ENCODE assay signal across 25 mouse cellular contexts in genomic region chr3:61068229-61068628, GRCm38 (mm10).
DNase-seq lines count a peak whose midpoint lies in the region; ATAC-seq and TF ChIP-seq lines count a peak whose summit lies in the region.
"Had no signal": no experiment of that assay in that cellular context is flagged by ENCODE, and none has a peak within 500 bp of the region (broad histone marks: within the 10 kb centered on the region; RNA-seq: fewer than 3 reads in every experiment).

No protein-coding gene starts in this region.

- no peaks in the 10 kb centered on the region for H3K4me1 ChIP-seq in liver, adult 2 months (ENCODE audit: control insufficient read depth, insufficient read depth, low read length)
- H3K4me1 ChIP-seq in liver, embryonic 11.5 days (replicated peaks; ENCODE audit: control insufficient read depth, insufficient read depth, low read length) = no peaks in the 10 kb centered on the region
- no peaks in the 10 kb centered on the region; the same call in 1 of the 2 replicates for H3K4me1 ChIP-seq in intestine, postnatal 0 days (replicated peaks; ENCODE audit: control insufficient read depth, insufficient read depth, low read length)
- H3K4me1 ChIP-seq: embryonic facial prominence, embryonic 10.5 days; embryonic facial prominence, embryonic 12.5 days; forebrain, embryonic 15.5 days had no signal

- DNase-seq in liver, adult 2 months (ENCODE audit: extremely low read depth, low read depth, low spot score) = peak; percentile 14
- no peak for DNase-seq in liver, embryonic 11.5 days (ENCODE audit: low spot score)
- DNase-seq in adrenal gland, adult 18-20 months (ENCODE audit: low spot score in 2 of 2) = no peak
- DNase-seq in gastrocnemius, adult 18-20 months (ENCODE audit: low spot score) = no peak
- no peak for DNase-seq in c-Kit-positive CD71-positive TER-119-positive erythroid progenitor cells, embryonic 14.5 days (ENCODE audit: low spot score)
- DNase-seq: adrenal gland, adult 2 months; adrenal gland, postnatal 10 days; adrenal gland, postnatal 25 days; B cell, adult 2 months; cerebellum, adult 11-12 months; cerebellum, adult 2 months; cerebellum, adult 9-10 months; cerebellum, postnatal 10 days; cerebellum, postnatal 25 days had no signal

- no peak overlapping the region for H3K27ac ChIP-seq in liver, adult 2 months (replicated peaks; ENCODE audit: insufficient read depth, low read depth, low read length)
- H3K27ac ChIP-seq in liver, embryonic 11.5 days (ENCODE audit: low read depth, low read length) = no peak overlapping the region
- H3K27ac ChIP-seq in intestine, postnatal 0 days (ENCODE audit: low read depth, low read length) = no peak overlapping the region
- H3K27ac ChIP-seq: embryonic facial prominence, embryonic 10.5 days; embryonic facial prominence, embryonic 12.5 days; forebrain, embryonic 13.5 days; forebrain, embryonic 15.5 days had no signal

- no peak for TF ChIP-seq POLR2A in liver, adult 2 months (IDR thresholded peaks at IDR 0.05; ENCODE audit: extremely low read depth, insufficient read depth, low read length)
- no peak for TF ChIP-seq POLR2A in myocyte (IDR thresholded peaks at IDR 0.05; ENCODE audit: insufficient read length, low read depth)

- TF ChIP-seq CTCF in liver, adult 2 months (IDR thresholded peaks at IDR 0.05; ENCODE audit: low read depth, low read length) = no peak
- no peak for TF ChIP-seq CTCF in intestine, postnatal 0 days (IDR thresholded peaks at IDR 0.05; ENCODE audit: low read depth)

- H3K9ac ChIP-seq in liver, adult 2 months (ENCODE audit: low read depth, low read length) = no peak overlapping the region
- no peak overlapping the region for H3K9ac ChIP-seq in liver, embryonic 11.5 days (ENCODE audit: low read depth, low read length)
- no peak overlapping the region for H3K9ac ChIP-seq in intestine, postnatal 0 days (ENCODE audit: low read depth, low read length)
- H3K9ac ChIP-seq: embryonic facial prominence, embryonic 12.5 days; forebrain, embryonic 13.5 days; forebrain, embryonic 15.5 days had no signal

- no peaks in the 10 kb centered on the region for H3K9me3 ChIP-seq in liver, embryonic 11.5 days (ENCODE audit: control insufficient read depth, low read length)
- H3K9me3 ChIP-seq in intestine, postnatal 0 days (ENCODE audit: control insufficient read depth) = no peaks in the 10 kb centered on the region
- H3K9me3 ChIP-seq: embryonic facial prominence, embryonic 10.5 days; embryonic facial prominence, embryonic 12.5 days; forebrain, embryonic 13.5 days; forebrain, embryonic 15.5 days; G1E had no signal

- ATAC-seq in liver, embryonic 11.5 days (replicated peaks; ENCODE audit: low FRiP score) = no peak
- ATAC-seq in intestine, postnatal 0 days = peak; percentile 83
- ATAC-seq: activated CD4-positive, CD25-positive, alpha-beta regulatory T cell, adult 4 months; CD4-positive, CD25-positive, alpha-beta regulatory T cell, adult 4 months; forebrain, embryonic 13.5 days; forebrain, embryonic 15.5 days; Patski had no signal

- no peak overlapping the region for H3K4me2 ChIP-seq in liver, embryonic 11.5 days
- H3K4me2 ChIP-seq in intestine, postnatal 0 days (replicated peaks; ENCODE audit: low read depth) = no peak overlapping the region
- no peak overlapping the region for H3K4me2 ChIP-seq in myocyte (ENCODE audit: low read depth)
- H3K4me2 ChIP-seq: embryonic facial prominence, embryonic 12.5 days; forebrain, embryonic 13.5 days; forebrain, embryonic 15.5 days had no signal

- no peaks in the 10 kb centered on the region for H3K36me3 ChIP-seq in liver, adult 2 months (ENCODE audit: control insufficient read depth, insufficient read depth, low read length)
- H3K36me3 ChIP-seq in liver, embryonic 11.5 days (ENCODE audit: control insufficient read depth, insufficient read depth, low read length) = no peaks in the 10 kb centered on the region
- no peaks in the 10 kb centered on the region for H3K36me3 ChIP-seq in intestine, postnatal 0 days (ENCODE audit: control insufficient read depth, insufficient read depth)
- no peaks in the 10 kb centered on the region for H3K36me3 ChIP-seq in myocyte (ENCODE audit: control insufficient read depth, insufficient read depth)
- H3K36me3 ChIP-seq: embryonic facial prominence, embryonic 10.5 days; embryonic facial prominence, embryonic 12.5 days; forebrain, embryonic 15.5 days; G1E had no signal

- H3ac ChIP-seq in myocyte (ENCODE audit: control insufficient read depth, insufficient read length) = no peak overlapping the region

- H3K79me2 ChIP-seq in liver, adult 2 months (ENCODE audit: control insufficient read depth, insufficient read depth, low read length) = no peaks in the 10 kb centered on the region
- H3K79me2 ChIP-seq in myocyte (ENCODE audit: control insufficient read depth, insufficient read depth) = no peaks in the 10 kb centered on the region

- no peak overlapping the region for H3K4me3 ChIP-seq in liver, adult 2 months (ENCODE audit: insufficient read depth, low read depth, low read length)
- H3K4me3 ChIP-seq in liver, embryonic 11.5 days (ENCODE audit: low read depth, low read length) = no peak overlapping the region
- no peak overlapping the region for H3K4me3 ChIP-seq in intestine, postnatal 0 days (ENCODE audit: low read depth, low read length)
- no peak overlapping the region for H3K4me3 ChIP-seq in myocyte
- H3K4me3 ChIP-seq: embryonic facial prominence, embryonic 10.5 days; embryonic facial prominence, embryonic 12.5 days; forebrain, embryonic 13.5 days; forebrain, embryonic 15.5 days had no signal

- no peaks in the 10 kb centered on the region for H3K27me3 ChIP-seq in liver, adult 2 months (ENCODE audit: control insufficient read depth, insufficient read depth, low read length)
- H3K27me3 ChIP-seq in liver, embryonic 11.5 days (replicated peaks; ENCODE audit: control insufficient read depth, insufficient read depth, low read length) = no peaks in the 10 kb centered on the region
- no peaks in the 10 kb centered on the region for H3K27me3 ChIP-seq in intestine, postnatal 0 days (replicated peaks; ENCODE audit: control insufficient read depth, insufficient read depth, low read length)
- no peaks in the 10 kb centered on the region for H3K27me3 ChIP-seq in myocyte (ENCODE audit: control insufficient read depth, insufficient read depth, insufficient read length)
- H3K27me3 ChIP-seq: CH12.LX; embryonic facial prominence, embryonic 12.5 days; forebrain, embryonic 13.5 days; forebrain, embryonic 15.5 days had no signal

TF ChIP-seq in myocyte, 11 proteins besides CTCF, POLR2A, EP300 and RAD21:
- TF ChIP-seq TCF3 (IDR thresholded peaks at IDR 0.05; ENCODE audit: insufficient read length, low read depth) (peak; percentile 26), MYOG (IDR thresholded peaks at IDR 0.05; ENCODE audit: control insufficient read depth in 1 of 3, insufficient read depth in 1 of 3, insufficient read length in 2 of 3, low read depth in 2 of 3) (peak in 2 of 3 experiments; percentile 52 to 68), MAX (IDR thresholded peaks at IDR 0.05; ENCODE audit: low read depth) (no peak), MYOD1 (IDR thresholded peaks at IDR 0.05; ENCODE audit: control insufficient read depth in 1 of 3, insufficient read length in 2 of 3, low read depth in 2 of 3) (peak; percentile 21 to 86 (median 39)), REST (IDR thresholded peaks at IDR 0.05; ENCODE audit: insufficient read depth, insufficient read length) (no peak), CEBPB (IDR thresholded peaks at IDR 0.05; ENCODE audit: insufficient read depth, poor library complexity, severe bottlenecking) (no peak), TCF12 (IDR thresholded peaks at IDR 0.05; ENCODE audit: insufficient read depth, poor library complexity, severe bottlenecking) (peak; percentile 54), POLR2AphosphoS2 (IDR thresholded peaks at IDR 0.05; ENCODE audit: insufficient read length, low read depth) (no peak)
TF ChIP-seq in myocyte: peak in this region for 4.
